Mouse (Mus musculus) heart, embryonic 15.5 days (tissue): ENCODE measurements around the gene Dnajc1. TPM values are rescaled to one million over a fixed set of nuclear protein-coding genes. Genes with fewer than 3 reads are reported as not detected.

Experiments used
- ATAC-seq: fragments of 200-750 bp; cut with Nextera tagmentation; replicated peaks from 2 replicates; pipeline ENCODE4 v1.8.0; 2017; ENCODE audit warnings: low read depth, moderate TSS enrichment; ENCODE audit not compliant: insufficient number of reproducible peaks, insufficient read depth, low FRiP score
- H3K27ac ChIP-seq: fragments of 300-500 bp; sonication (generic); 2 replicates; pipeline ENCODE4 v1.5.1; 2015; ENCODE audit warnings: mild to moderate bottlenecking, inconsistent platforms
- H3K27me3 ChIP-seq: fragments of 300-500 bp; sonication (generic); 2 replicates; pipeline ENCODE4 v1.6.1; 2015; ENCODE audit warnings: inconsistent platforms
- H3K36me3 ChIP-seq: fragments of 300-500 bp; sonication (generic); 2 replicates; pipeline ENCODE4 v1.6.1; 2015; ENCODE audit warnings: mild to moderate bottlenecking, inconsistent platforms
- H3K4me1 ChIP-seq: fragments of 300-500 bp; sonication (generic); replicated peaks from 2 replicates; pipeline ENCODE4 v1.6.1; 2015; ENCODE audit warnings: inconsistent platforms
- H3K4me2 ChIP-seq: fragments of 300-500 bp; sonication (generic); 2 replicates; pipeline ENCODE4 v1.6.1; 2015; ENCODE audit warnings: inconsistent platforms, mild to moderate bottlenecking, moderate library complexity
- H3K4me3 ChIP-seq: fragments of 300-500 bp; sonication (generic); 2 replicates; pipeline ENCODE4 v1.5.1; 2015; ENCODE audit warnings: mild to moderate bottlenecking, inconsistent platforms
- H3K9ac ChIP-seq: fragments of 300-500 bp; sonication (generic); 2 replicates; pipeline ENCODE4 v1.6.1; 2015; ENCODE audit warnings: mild to moderate bottlenecking, inconsistent platforms
- H3K9me3 ChIP-seq: fragments of 300-500 bp; sonication (generic); replicated peaks from 2 replicates; pipeline ENCODE4 v1.6.1; 2016; ENCODE audit warnings: inconsistent platforms
- WGBS: fragments of 180-500 bp; shearing (Covaris S2); methylation state at CpG from one replicate; pipeline ENCODE4 v1.1.7; 2015; ENCODE audit warnings: mixed read lengths; 5-methylcytosine and 5-hydroxymethylcytosine counted together
- polyA plus RNA-seq: library from polyadenylated mRNA; unstranded; fragments of >200 nt; fragmentation: Nextera tagmentation; extraction: Ambion mirVana; gene quantifications from 2 replicates; pipeline ENCODE4 v1.2.1, GENCODE M21; 2015

Gene Dnajc1
- polyA plus RNA-seq, 1 experiment from 2014 or later, result 23.8 TPM

DNA sequence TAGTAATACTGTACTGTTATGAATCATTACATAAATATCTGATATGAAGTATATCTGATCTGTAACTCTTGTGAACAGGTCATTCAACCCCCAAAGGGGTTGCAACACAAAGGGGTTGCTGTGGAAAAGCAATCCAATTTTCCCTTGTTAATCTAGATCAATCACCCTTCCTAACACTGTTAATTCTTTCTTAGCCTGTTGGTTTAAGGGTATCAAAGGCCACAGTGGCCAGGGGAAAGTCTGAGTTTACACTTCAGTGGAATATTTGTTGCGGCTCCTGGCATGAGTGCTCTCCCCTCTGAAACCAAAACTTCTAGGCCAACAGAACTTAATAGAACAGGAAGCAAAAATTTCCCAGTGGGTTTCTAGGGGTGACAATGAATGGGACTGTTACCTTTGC is 28.2 kb downstream of the Dnajc1 start:
- no peak for ATAC-seq
- 0 out of 2 replicates have a peak, but pooled peaks cover 5% of the 10 kb centered on the region for H3K9me3 ChIP-seq
- H3K36me3 ChIP-seq, result 0 out of 2 replicates have a peak, but pooled peaks cover 6% of the 10 kb centered on the region
- H3K9ac ChIP-seq, result no peak overlapping the region
- no peak overlapping the region for H3K4me2 ChIP-seq
- no peak overlapping the region for H3K4me3 ChIP-seq
- H3K27me3 ChIP-seq, result no peaks in the 10 kb centered on the region
- H3K4me1 ChIP-seq, result no peaks in the 10 kb centered on the region
- 76% methylated on average over 1 of the region's 1 CpGs for WGBS
- no peak overlapping the region for H3K27ac ChIP-seq

- Histone ChIP-seq H3K9ac (no peak overlapping the region), H3K9me3 (no peaks in the 10 kb centered on the region), H3K4me3 (no peak overlapping the region), H3K27me3 (no peaks in the 10 kb centered on the region), H3K4me2 (no peak overlapping the region), H3K4me1 (no peaks in the 10 kb centered on the region), H3K36me3 (0 out of 2 replicates have a peak, but pooled peaks cover 4% of the 10 kb centered on the region), H3K27ac (no peak overlapping the region)
- no peak for ATAC-seq
These were observed 37.3 kb downstream of the Dnajc1 start for GRCm38 (mm10) chr2:18355293-18355692.

DNA sequence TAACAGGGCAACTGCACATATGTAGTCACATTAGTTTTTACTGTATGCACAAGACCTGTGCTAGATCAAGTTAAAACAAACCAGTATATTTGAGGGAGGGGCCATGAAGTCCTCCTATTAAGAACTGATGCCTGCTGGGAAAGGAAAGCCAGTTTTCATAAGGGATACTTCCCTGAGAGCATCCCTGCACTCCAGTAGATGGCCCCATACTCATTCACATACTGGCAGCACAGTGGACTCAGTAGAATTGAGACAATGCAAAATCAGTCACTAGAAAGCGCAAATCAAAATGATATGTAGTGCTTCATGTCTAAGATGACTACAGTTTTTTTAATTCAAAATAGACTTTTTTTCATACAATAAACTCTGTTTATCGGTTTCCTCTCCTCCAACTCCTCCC is 40.0 kb downstream of the Dnajc1 start:
- H3K27ac ChIP-seq, result no peak overlapping the region
- H3K9ac ChIP-seq, result no peak overlapping the region

GRCm38 (mm10) chr2:18343464-18343863 is 49.2 kb downstream of the Dnajc1 start:
- Histone ChIP-seq H3K9ac (no peak overlapping the region), H3K27ac (no peak overlapping the region), H3K4me2 (no peak overlapping the region), H3K36me3 (no peaks in the 10 kb centered on the region), H3K27me3 (no peaks in the 10 kb centered on the region), H3K9me3 (no peaks in the 10 kb centered on the region), H3K4me3 (no peak overlapping the region), H3K4me1 (no peaks in the 10 kb centered on the region)
- no peak for ATAC-seq
- WGBS, result 66% methylated on average over 2 of the region's 2 CpGs

More for the DNA sequence above, 40.0 kb downstream of the Dnajc1 start:
- no peak overlapping the region for H3K4me2 ChIP-seq
- no peaks in the 10 kb centered on the region for H3K4me1 ChIP-seq
- WGBS, result 86% methylated on average over 2 of the region's 2 CpGs
- no peak for ATAC-seq
- 0 out of 2 replicates have a peak, but pooled peaks cover 4% of the 10 kb centered on the region for H3K36me3 ChIP-seq
- H3K9me3 ChIP-seq, result no peaks in the 10 kb centered on the region
- H3K4me3 ChIP-seq, result no peak overlapping the region
- H3K27me3 ChIP-seq, result no peaks in the 10 kb centered on the region

GRCm38 (mm10) chr2:18318671-18319070 is 74.0 kb downstream of the Dnajc1 start:
- Histone ChIP-seq H3K4me2 (no peak overlapping the region), H3K36me3 (no peaks in the 10 kb centered on the region; the same call in 1 of the 2 replicates), H3K27ac (no peak overlapping the region), H3K4me1 (no peaks in the 10 kb centered on the region), H3K9ac (no peak overlapping the region), H3K27me3 (no peaks in the 10 kb centered on the region), H3K4me3 (no peak overlapping the region), H3K9me3 (no peaks in the 10 kb centered on the region)
- no peak for ATAC-seq
- WGBS, result 85% methylated on average over 2 of the region's 2 CpGs

DNA sequence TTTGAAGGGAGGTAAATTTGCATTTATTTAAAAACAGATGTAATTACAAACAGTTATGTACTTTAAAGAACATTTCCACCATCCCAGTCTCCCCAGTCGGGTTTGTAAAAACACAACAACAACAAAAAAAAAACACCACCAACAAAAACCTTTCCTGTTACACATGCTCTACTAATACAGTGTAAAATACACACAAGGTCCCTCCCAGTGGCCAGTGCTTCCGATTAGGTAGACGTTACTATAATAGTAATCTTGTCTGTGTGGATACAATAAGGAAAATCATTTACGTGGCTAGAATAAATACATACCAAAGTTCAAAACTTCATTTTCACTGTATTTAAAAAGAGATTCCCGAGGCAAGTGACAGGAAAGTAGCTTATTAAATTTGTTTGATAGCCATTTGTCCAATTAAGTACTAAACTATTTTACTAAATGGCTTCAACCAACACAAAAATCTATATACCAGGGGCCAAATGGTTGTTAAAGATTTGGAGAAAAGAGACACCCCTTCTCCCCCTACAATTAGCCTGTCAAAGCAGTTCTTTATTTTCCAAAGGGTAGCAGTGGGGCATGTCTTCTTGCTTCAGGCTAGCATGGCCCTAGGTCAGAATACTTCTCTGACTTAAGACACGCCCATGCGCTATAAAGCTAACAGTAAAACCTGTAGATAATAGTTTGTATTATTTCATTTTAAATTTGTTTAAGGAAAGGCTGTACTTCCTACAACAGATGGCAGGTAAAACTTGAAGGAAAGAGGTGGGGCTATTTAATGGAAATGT is 74.9 kb downstream of the Dnajc1 start:
- H3K4me2 ChIP-seq, result no peak overlapping the region
- H3K9me3 ChIP-seq, result no peaks in the 10 kb centered on the region
- H3K4me1 ChIP-seq, result no peaks in the 10 kb centered on the region
- no peak overlapping the region for H3K4me3 ChIP-seq
- no peaks in the 10 kb centered on the region for H3K27me3 ChIP-seq
- no peak overlapping the region for H3K27ac ChIP-seq
- no peaks in the 10 kb centered on the region; the same call in 1 of the 2 replicates for H3K36me3 ChIP-seq
- no peak overlapping the region for H3K9ac ChIP-seq
- WGBS, result 84% methylated on average over 7 of the region's 7 CpGs
- ATAC-seq, result no peak

DNA sequence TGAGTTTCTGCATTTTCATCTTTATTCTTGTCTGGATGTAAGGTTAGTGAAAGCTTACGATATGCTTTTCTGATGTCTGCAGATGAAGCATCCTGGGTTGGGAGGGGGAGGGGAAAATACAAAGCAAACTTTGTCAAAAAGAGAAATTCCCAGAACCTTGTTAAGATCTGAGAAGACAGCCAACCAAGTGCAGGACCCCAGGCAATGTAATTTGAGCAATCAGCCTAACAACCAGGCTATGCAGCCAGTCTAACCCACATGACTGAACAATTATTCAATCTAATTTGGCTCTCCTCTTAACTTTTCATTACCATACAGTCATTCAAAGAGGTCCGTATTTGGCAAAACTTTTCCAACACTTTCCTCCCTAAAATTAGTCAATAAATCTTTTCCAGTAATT is 75.7 kb downstream of the Dnajc1 start:
- no peak overlapping the region for H3K9ac ChIP-seq
- H3K9me3 ChIP-seq, result no peaks in the 10 kb centered on the region
- H3K36me3 ChIP-seq, result no peaks in the 10 kb centered on the region; the same call in 1 of the 2 replicates
- no peak for ATAC-seq
- H3K4me3 ChIP-seq, result no peak overlapping the region
- no peak overlapping the region for H3K4me2 ChIP-seq
- no peak overlapping the region for H3K27ac ChIP-seq
- 87% methylated on average over 2 of the region's 2 CpGs for WGBS
- H3K4me1 ChIP-seq, result no peaks in the 10 kb centered on the region
- no peaks in the 10 kb centered on the region for H3K27me3 ChIP-seq

- H3K9ac ChIP-seq, result no peak overlapping the region
- no peak for ATAC-seq
- WGBS, result 92% methylated on average over 4 of the region's 4 CpGs
These were observed 82.1 kb downstream of the Dnajc1 start for GRCm38 (mm10) chr2:18310261-18311104.

DNA sequence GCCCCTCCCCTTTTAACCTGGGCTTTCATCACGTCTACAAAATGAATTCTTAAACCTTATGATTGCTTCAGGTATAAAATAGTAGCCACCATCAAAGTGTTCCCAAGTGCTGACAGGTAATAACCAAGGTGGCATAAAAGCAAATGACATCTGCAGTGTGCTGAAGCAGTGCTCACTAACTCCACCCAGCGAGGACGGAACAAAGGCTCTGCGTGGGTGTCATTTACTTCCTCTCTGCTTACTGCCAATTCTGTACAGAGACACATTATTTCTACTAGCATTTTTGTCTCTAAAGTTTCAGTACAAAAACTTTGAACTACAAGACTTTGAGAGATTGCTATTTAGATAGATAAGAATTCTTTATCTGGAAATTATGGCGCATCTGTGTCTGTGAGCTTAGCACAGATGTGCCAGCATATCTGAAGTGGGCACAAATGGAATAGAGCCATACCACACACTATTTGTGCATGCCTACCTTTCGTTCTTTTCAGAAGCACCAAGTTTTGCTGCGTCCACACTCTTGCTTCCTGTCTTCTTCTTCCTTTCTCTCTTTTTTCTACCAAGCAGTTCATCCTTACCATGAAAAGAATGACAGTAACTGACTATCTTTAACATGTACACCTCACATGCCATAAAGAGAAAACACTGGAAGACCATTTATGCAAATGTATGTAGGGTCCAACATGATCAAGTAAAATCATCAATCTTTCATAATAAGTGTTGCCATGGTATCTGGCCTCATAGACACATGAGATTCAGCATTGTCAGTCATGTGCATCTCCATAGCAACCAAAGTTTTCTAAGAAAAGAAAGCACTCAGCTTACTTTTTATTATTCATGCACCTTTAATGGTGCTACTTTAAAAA is 85.0 kb downstream of the Dnajc1 start:
- WGBS, result 85% methylated on average over 7 of the region's 7 CpGs
- Histone ChIP-seq H3K36me3 (no peaks in the 10 kb centered on the region), H3K4me2 (no peak overlapping the region), H3K9ac (no peak overlapping the region), H3K4me1 (no peaks in the 10 kb centered on the region), H3K27ac (no peak overlapping the region), H3K27me3 (no peaks in the 10 kb centered on the region), H3K9me3 (no peaks in the 10 kb centered on the region), H3K4me3 (no peak overlapping the region)
- no peak for ATAC-seq

More at GRCm38 (mm10) chr2:18310261-18311104, 82.1 kb downstream of the Dnajc1 start:
- Histone ChIP-seq H3K36me3 (no peaks in the 10 kb centered on the region), H3K9me3 (no peaks in the 10 kb centered on the region), H3K27me3 (no peaks in the 10 kb centered on the region), H3K4me1 (no peaks in the 10 kb centered on the region), H3K27ac (no peak overlapping the region), H3K4me2 (no peak overlapping the region), H3K4me3 (no peak overlapping the region)

DNA sequence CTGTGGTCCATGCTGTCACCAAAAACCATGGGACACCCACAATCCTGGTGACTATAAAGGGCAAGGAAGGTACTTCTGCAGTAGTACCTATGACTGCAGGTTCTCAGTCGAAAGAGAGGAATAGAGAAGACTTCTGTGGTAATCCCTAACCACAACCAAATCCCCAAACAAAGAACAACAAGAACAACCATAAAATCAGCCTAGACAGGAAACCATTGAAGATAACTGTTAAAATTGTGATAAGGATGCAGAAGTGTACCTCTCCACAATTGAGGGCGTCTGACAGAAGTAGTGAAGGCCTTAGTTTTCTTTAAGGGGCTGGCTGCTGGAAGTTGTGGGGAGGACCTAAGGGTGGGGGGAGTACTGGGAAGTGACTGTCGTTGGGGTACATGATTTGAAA is 91.7 kb downstream of the Dnajc1 start:
- Histone ChIP-seq H3K4me1 (no peaks in the 10 kb centered on the region), H3K4me2 (no peak overlapping the region), H3K36me3 (no peaks in the 10 kb centered on the region), H3K9me3 (no peaks in the 10 kb centered on the region), H3K27ac (no peak overlapping the region), H3K4me3 (no peak overlapping the region), H3K27me3 (no peaks in the 10 kb centered on the region), H3K9ac (no peak overlapping the region)
- ATAC-seq, result no peak
- WGBS, result 79% methylated on average over 3 of the region's 3 CpGs

DNA sequence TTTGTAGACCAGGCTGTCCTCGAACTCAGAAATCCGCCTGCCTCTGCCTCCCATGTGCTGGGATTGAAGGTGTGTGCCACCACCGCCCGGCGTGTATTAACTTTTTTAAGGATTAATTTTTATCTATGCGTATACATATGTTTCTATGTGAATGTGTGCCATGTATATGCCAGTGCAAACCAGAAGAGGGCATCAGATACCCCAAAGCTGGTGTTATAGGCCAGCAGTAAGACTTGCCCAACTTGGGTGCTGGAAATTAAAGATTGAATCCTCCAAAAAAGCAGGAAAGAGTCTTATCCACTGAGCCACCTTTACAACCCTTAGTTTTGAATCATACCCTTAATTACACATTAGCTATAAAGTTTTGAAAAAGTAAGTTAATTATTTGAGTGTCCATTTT is 107.5 kb downstream of the Dnajc1 start:
- Histone ChIP-seq H3K36me3 (peaks cover 13% of the 10 kb centered on the region), H3K4me3 (no peak overlapping the region), H3K27me3 (no peaks in the 10 kb centered on the region), H3K9ac (no peak overlapping the region), H3K9me3 (no peaks in the 10 kb centered on the region), H3K4me1 (no peaks in the 10 kb centered on the region), H3K27ac (no peak overlapping the region), H3K4me2 (no peak overlapping the region)
- 96% methylated on average over 6 of the region's 6 CpGs for WGBS
- no peak for ATAC-seq
